Mouse (Mus musculus) liver, adult 2 months (tissue): Measurements from ENCODE around the gene Dcaf12. TPM values are rescaled to one million over a fixed set of nuclear protein-coding genes. Genes with fewer than 3 reads are reported as not detected.
A peak's percentile ranks its signal among the peaks of the same experiment; 100 is the strongest.

Experiments used
- DNase-seq: peaks from one replicate; pipeline ENCODE4 v3.0.0-alpha.2; 2011; ENCODE audit warnings: low read depth, low spot score; ENCODE audit errors: extremely low read depth
- H3K27ac ChIP-seq: fragments of 200-500 bp; replicated peaks from 2 replicates; pipeline ENCODE4 v1.5.1; 2012; ENCODE audit warnings: low read depth, mild to moderate bottlenecking, control low read depth, inconsistent platforms, low read length; ENCODE audit not compliant: insufficient read depth
- H3K27me3 ChIP-seq: fragments of 200-500 bp; 2 replicates; pipeline ENCODE4 v1.6.1; 2012; ENCODE audit warnings: mild to moderate bottlenecking, moderate library complexity, low read length, inconsistent platforms; ENCODE audit not compliant: control insufficient read depth, insufficient read depth
- H3K36me3 ChIP-seq: fragments of 200-500 bp; 2 replicates; pipeline ENCODE4 v1.6.1; 2012; ENCODE audit warnings: low read length, inconsistent platforms; ENCODE audit not compliant: control insufficient read depth, insufficient read depth
- H3K4me1 ChIP-seq: fragments of 200-500 bp; 2 replicates; pipeline ENCODE4 v1.6.1; 2011; ENCODE audit warnings: low read length; ENCODE audit not compliant: control insufficient read depth, insufficient read depth
- H3K4me3 ChIP-seq: fragments of 200-500 bp; 2 replicates; pipeline ENCODE4 v1.5.1; 2011; ENCODE audit warnings: low read depth, mild to moderate bottlenecking, control low read depth, low read length, moderate library complexity; ENCODE audit not compliant: insufficient read depth
- H3K79me2 ChIP-seq: fragments of 200-500 bp; 2 replicates; pipeline ENCODE4 v1.6.1; 2012; ENCODE audit warnings: inconsistent platforms, mild to moderate bottlenecking, low read length, moderate library complexity; ENCODE audit not compliant: control insufficient read depth, insufficient read depth
- H3K9ac ChIP-seq: fragments of 200-500 bp; 2 replicates; pipeline ENCODE4 v1.6.1; 2012; ENCODE audit warnings: low read depth, mild to moderate bottlenecking, control low read depth, inconsistent platforms, low read length
- CTCF ChIP-seq: fragments of 200-500 bp; IDR thresholded peaks from 2 replicates; pipeline ENCODE4 v1.5.1; 2011; ENCODE audit warnings: low read depth, low read length, control low read depth
- POLR2A ChIP-seq: fragments of 200-500 bp; IDR thresholded peaks from 2 replicates; pipeline ENCODE4 v1.6.1; 2011; ENCODE audit warnings: low read length, control low read depth; ENCODE audit not compliant: insufficient read depth; ENCODE audit errors: extremely low read depth
- WGBS: fragments of 180-500 bp; shearing (Covaris S2); methylation state at CpG from one replicate; pipeline ENCODE4 v1.1.7; 2018; 5-methylcytosine and 5-hydroxymethylcytosine counted together
- polyA plus RNA-seq: library from polyadenylated mRNA; depleted of rRNA; stranded (reverse); fragments of >200 nt; gene quantifications from 2 replicates; pipeline ENCODE4 v1.2.3, GENCODE M21; 2012
- total RNA-seq: library from RNA; depleted of rRNA; stranded (reverse); fragments of >200 nt; gene quantifications from 2 replicates; pipeline ENCODE4 v1.2.3, GENCODE M21; 2014

The Dcaf12 gene
- total and polyA plus RNA-seq, 2 experiments, result 10.2 to 13.1 TPM

DNA sequence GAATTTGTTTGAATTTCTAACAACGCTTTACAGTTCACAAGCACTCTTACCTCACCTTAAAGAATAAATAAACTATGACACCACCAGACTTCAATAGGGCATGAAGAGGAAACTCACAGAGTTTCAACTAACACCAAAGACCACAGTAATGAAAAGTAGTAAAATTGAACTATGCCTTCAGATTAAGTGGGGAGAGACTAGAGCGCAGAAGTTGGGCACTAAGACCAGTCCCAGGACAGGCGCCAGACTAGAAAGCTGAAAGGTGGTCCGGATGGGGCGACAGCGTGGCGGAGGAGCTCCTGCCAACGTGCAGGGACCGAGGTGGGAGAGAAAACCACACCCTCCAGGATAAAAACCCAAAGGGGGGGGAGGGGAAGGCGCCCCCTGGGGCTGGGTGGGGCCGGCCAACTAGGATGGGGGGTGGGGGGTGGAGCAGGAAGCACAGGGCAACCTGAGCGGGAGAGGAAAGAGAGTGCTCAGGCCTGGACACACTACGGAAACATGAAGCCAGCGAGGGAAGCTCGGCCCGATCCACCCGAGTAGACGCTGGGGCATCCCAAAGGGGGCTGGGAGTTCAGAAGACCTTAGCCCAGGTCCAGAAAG lies 40.2 kb downstream of the Dcaf12 start:
- H3K79me2 ChIP-seq, result peaks cover 17% of the 10 kb centered on the region; the same call in 1 of the 2 replicates
- no peaks in the 10 kb centered on the region for H3K36me3 ChIP-seq
- H3K4me1 ChIP-seq, result peaks cover 7% of the 10 kb centered on the region
- H3K4me3 ChIP-seq, result peak overlapping the region; percentile 72
- WGBS, result under 1% methylated on average over 18 of the region's 18 CpGs
- H3K27ac ChIP-seq, result peak overlapping the region; percentile 52
- H3K27me3 ChIP-seq, result no peaks in the 10 kb centered on the region
- peak overlapping the region; percentile 80 for H3K9ac ChIP-seq
- DNase-seq, result no peak
- TF ChIP-seq POLR2A, result no peak
- TF ChIP-seq CTCF, result no peak

DNA sequence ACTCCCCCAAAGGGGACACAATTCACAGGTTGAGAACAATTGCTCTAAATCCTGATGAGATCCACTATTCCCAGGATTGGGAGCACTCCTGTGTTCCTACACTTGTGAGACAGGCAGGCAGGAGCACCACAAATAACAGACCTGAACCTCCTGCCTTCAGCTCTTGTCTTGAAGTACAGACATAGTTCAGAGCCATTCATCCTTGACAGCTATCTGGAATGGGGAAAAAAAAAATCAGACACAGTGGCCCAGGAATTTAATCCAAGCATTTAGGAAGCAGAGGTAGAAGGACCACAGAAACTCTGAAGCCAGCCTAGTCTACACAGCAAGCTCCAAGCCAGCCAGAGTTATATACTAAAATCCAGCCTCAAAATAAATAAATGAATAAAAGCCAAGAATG lies 46.6 kb downstream of the Dcaf12 start:
- H3K4me1 ChIP-seq, result peaks cover 2% of the 10 kb centered on the region; the same call in 1 of the 2 replicates
- TF ChIP-seq CTCF, result no peak
- no peak for TF ChIP-seq POLR2A
- H3K4me3 ChIP-seq, result no peak overlapping the region
- no peaks in the 10 kb centered on the region; the same call in 1 of the 2 replicates for H3K36me3 ChIP-seq
- DNase-seq, result peak; percentile 43
- no peak overlapping the region for H3K27ac ChIP-seq
- H3K9ac ChIP-seq, result no peak overlapping the region
- H3K79me2 ChIP-seq, result peaks cover 23% of the 10 kb centered on the region
- H3K27me3 ChIP-seq, result no peaks in the 10 kb centered on the region

DNA sequence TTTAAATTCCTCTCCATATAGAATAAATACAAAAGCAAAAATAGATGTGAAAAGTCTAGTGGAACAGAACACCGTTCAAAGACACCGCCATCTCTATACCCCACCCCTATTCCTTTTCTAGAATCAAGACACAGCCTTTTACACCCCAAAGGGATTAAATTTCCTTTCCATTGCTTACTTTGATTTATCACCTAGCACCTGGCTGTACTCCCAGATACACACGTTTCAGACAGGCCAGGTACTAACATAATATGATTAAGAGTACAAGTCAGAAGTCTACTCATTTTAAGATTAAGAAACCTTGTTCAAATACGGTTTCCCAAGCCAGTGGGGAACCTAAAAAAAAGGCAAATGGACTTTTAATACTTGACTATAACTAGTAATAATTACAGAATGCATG lies 48.3 kb downstream of the Dcaf12 start:
- 64% methylated on average over 4 of the region's 4 CpGs for WGBS
- Histone ChIP-seq H3K79me2 (peaks cover 18% of the 10 kb centered on the region), H3K27me3 (no peaks in the 10 kb centered on the region), H3K4me3 (no peak overlapping the region), H3K27ac (no peak overlapping the region), H3K4me1 (peaks cover 2% of the 10 kb centered on the region; the same call in 1 of the 2 replicates), H3K9ac (no peak overlapping the region), H3K36me3 (no peaks in the 10 kb centered on the region; the same call in 1 of the 2 replicates)
- no peak for DNase-seq
- TF ChIP-seq CTCF (no peak), POLR2A (no peak)

DNA sequence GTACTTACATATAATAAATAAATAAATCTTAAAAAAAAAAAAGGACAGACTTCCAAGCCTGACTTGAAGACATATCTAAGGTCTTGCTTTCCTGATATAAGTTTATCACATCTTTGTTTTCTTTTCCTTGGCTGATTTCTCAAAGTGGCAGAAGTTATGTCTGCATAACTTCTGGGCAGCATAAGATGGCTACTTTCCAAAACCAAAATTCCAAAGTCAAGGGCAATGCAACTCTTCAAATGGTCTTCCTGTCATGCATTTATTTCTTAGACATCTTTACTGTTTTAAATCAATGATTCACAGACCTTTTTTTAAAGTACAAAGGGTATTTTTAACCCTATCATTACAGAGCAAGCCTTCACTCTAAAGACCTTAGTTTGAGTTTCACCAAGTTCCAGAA lies 54.0 kb downstream of the Dcaf12 start:
- Histone ChIP-seq H3K4me1 (no peaks in the 10 kb centered on the region; the same call in 1 of the 2 replicates), H3K9ac (no peak overlapping the region), H3K79me2 (peaks cover 14% of the 10 kb centered on the region; the same call in 1 of the 2 replicates), H3K4me3 (no peak overlapping the region), H3K27me3 (no peaks in the 10 kb centered on the region), H3K27ac (no peak overlapping the region), H3K36me3 (no peaks in the 10 kb centered on the region; the same call in 1 of the 2 replicates)
- TF ChIP-seq CTCF, result no peak
- TF ChIP-seq POLR2A, result no peak
- no peak for DNase-seq

DNA sequence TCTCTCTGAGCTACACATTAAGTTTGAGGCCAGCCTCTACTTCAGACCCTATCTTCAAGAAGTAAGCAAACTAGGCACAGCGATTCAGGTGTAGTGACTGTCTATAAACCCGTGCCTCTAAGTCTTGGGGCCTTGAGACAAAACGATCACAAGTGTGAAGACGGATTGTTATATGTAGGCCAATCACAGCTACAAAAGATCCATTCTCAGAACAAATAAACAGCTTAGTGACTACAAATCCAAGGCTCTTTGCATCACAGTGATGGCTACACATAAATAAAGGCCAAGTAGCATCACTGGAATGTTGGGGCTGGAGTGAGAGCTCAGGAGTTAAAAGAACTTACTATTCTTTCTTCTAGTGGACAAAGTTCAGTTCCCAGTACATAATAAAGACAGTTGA lies 55.7 kb downstream of the Dcaf12 start:
- 94% methylated on average over 4 of the region's 4 CpGs for WGBS
- H3K36me3 ChIP-seq, result no peaks in the 10 kb centered on the region; the same call in 1 of the 2 replicates

DNA sequence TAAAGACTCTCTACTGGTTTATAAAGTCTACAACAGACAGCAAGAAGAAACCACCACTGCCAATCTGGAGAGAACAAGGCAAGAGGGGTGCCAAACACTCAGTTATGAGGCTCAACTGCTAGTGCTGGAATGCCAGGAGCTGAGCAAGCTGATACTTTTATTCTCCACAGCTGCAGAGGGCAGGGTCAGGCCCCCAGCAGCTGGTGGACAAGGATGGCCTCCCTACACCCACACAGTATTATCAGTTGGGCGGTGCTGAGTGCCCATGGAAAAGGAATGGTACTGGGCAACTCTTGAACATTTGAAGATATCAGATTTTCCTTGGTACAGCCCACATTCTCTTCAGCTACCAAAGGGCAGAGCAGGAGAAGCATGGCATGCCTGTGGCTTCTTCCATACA lies 56.9 kb downstream of the Dcaf12 start:
- H3K9ac ChIP-seq, result no peak overlapping the region
- WGBS, result 96% methylated on average over 1 of the region's 1 CpGs
- no peak for TF ChIP-seq POLR2A
- H3K4me3 ChIP-seq, result no peak overlapping the region
- H3K27ac ChIP-seq, result no peak overlapping the region
- no peak for DNase-seq
- no peaks in the 10 kb centered on the region for H3K27me3 ChIP-seq
- no peaks in the 10 kb centered on the region; the same call in 1 of the 2 replicates for H3K36me3 ChIP-seq
- H3K79me2 ChIP-seq, result peaks cover 11% of the 10 kb centered on the region; the same call in 1 of the 2 replicates
- H3K4me1 ChIP-seq, result no peaks in the 10 kb centered on the region; the same call in 1 of the 2 replicates

More for the DNA sequence above, 55.7 kb downstream of the Dcaf12 start:
- H3K4me1 ChIP-seq, result no peaks in the 10 kb centered on the region; the same call in 1 of the 2 replicates
- no peak for TF ChIP-seq POLR2A
- no peak for TF ChIP-seq CTCF
- no peak overlapping the region for H3K9ac ChIP-seq
- H3K4me3 ChIP-seq, result no peak overlapping the region
- H3K27ac ChIP-seq, result no peak overlapping the region
- DNase-seq, result no peak
- peaks cover 11% of the 10 kb centered on the region; the same call in 1 of the 2 replicates for H3K79me2 ChIP-seq
- no peaks in the 10 kb centered on the region for H3K27me3 ChIP-seq
